Mouse (Mus musculus) forebrain, embryonic 12.5 days (tissue): Measurements from ENCODE around the gene Astn1. TPM values are rescaled to one million over a fixed set of nuclear protein-coding genes. Genes with fewer than 3 reads are reported as not detected.

Source experiments
- ATAC-seq: fragments of 200-750 bp; cut with Nextera tagmentation; 2 replicates; pipeline ENCODE4 v1.8.0; 2017; ENCODE audit warnings: moderate TSS enrichment; ENCODE audit not compliant: low FRiP score
- H3K27ac ChIP-seq: fragments of 300-500 bp; sonication (generic); 2 replicates; pipeline ENCODE4 v1.5.1; 2016; ENCODE audit warnings: mild to moderate bottlenecking
- H3K27me3 ChIP-seq: fragments of 300-500 bp; sonication (generic); 2 replicates; pipeline ENCODE4 v1.6.1; 2016; ENCODE audit warnings: mild to moderate bottlenecking
- H3K36me3 ChIP-seq: fragments of 300-500 bp; sonication (generic); replicated peaks from 2 replicates; pipeline ENCODE4 v1.6.1; 2016; ENCODE audit warnings: mild to moderate bottlenecking
- H3K4me1 ChIP-seq: fragments of 300-500 bp; sonication (generic); 2 replicates; pipeline ENCODE4 v1.6.1; 2016
- H3K4me2 ChIP-seq: fragments of 300-500 bp; sonication (generic); 2 replicates; pipeline ENCODE4 v1.6.1; 2016; ENCODE audit warnings: mild to moderate bottlenecking, moderate library complexity
- H3K4me3 ChIP-seq: fragments of 300-500 bp; sonication (generic); replicated peaks from 2 replicates; pipeline ENCODE4 v1.5.1; 2016; ENCODE audit warnings: mild to moderate bottlenecking
- H3K9ac ChIP-seq: fragments of 300-500 bp; sonication (generic); 2 replicates; pipeline ENCODE4 v1.6.1; 2016; ENCODE audit warnings: mild to moderate bottlenecking
- H3K9me3 ChIP-seq: fragments of 300-500 bp; sonication (generic); 2 replicates; pipeline ENCODE4 v1.6.1; 2016
- WGBS: fragments of 180-500 bp; shearing (Covaris S2); methylation state at CpG from one replicate; pipeline ENCODE4 v1.1.7; 2016; 5-methylcytosine and 5-hydroxymethylcytosine counted together
- polyA plus RNA-seq: library from polyadenylated mRNA; unstranded; fragments of >200 nt; fragmentation: Nextera tagmentation; extraction: Ambion mirVana; gene quantifications from 2 replicates; pipeline ENCODE4 v1.2.1, GENCODE M21; 2016

Astn1 gene
- polyA plus RNA-seq, 1 experiment from 2014 or later: 26.0 TPM

DNA sequence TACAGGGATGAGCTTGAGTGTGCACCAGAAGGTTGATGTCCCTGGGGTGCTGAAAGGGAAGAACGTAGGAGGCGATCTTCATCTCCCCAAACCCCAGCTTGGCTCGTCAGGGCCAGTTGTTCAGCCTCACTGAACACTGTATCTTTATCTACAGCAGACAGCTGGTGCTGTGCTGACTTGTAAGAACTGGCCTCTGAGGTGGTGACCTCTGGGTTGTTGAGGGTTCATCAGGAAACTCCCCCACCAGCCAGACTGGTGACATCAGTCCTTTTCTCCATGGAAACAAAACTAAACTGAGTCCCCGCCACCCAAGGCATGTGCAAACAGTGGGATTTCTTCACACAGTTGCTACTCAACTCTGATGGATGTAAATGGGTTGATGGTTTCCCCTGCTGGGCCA, 138.9 kb downstream of the Astn1 start:
- H3K4me3 ChIP-seq: no peak overlapping the region
- no peak overlapping the region for H3K9ac ChIP-seq
- H3K36me3 ChIP-seq: peaks cover 16% of the 10 kb centered on the region
- peaks cover 10% of the 10 kb centered on the region for H3K4me1 ChIP-seq
- no peaks in the 10 kb centered on the region for H3K27me3 ChIP-seq
- H3K4me2 ChIP-seq: no peak overlapping the region
- no peak for ATAC-seq
- 70% methylated on average over 4 of the region's 4 CpGs for WGBS
- no peak overlapping the region for H3K27ac ChIP-seq
- H3K9me3 ChIP-seq: no peaks in the 10 kb centered on the region

DNA sequence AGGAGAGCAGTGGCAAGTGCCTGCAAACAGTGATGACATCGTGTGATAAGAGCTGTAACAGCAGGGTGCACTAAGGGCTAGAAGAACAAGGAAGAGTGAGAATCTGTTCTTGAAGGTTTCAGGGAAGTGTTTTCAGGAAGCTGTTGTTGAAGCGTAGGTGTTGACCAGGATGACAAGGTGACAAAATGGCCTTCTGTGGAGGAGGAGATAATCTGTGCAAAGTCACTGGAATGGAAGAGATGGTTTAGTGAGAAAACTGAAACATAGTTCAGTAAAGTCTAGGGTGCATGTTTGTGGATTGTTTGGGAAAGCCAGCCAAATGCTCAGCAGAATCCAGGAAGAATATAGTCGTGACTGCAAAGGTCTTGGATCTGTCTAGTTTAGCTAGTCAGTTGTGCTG, 145.5 kb downstream of the Astn1 start:
- 78% methylated on average over 3 of the region's 3 CpGs for whole genome bisulfite sequencing
- H3K4me1 ChIP-seq: no peaks in the 10 kb centered on the region
- no peak for ATAC-seq
- H3K27ac ChIP-seq: 0 out of 2 replicates have a peak overlapping the region, but pooled peaks have one; percentile 5
- peaks cover 43% of the 10 kb centered on the region for H3K36me3 ChIP-seq
- no peak overlapping the region for H3K4me3 ChIP-seq
- H3K27me3 ChIP-seq: no peaks in the 10 kb centered on the region
- H3K4me2 ChIP-seq: no peak overlapping the region
- no peaks in the 10 kb centered on the region for H3K9me3 ChIP-seq
- H3K9ac ChIP-seq: no peak overlapping the region

DNA sequence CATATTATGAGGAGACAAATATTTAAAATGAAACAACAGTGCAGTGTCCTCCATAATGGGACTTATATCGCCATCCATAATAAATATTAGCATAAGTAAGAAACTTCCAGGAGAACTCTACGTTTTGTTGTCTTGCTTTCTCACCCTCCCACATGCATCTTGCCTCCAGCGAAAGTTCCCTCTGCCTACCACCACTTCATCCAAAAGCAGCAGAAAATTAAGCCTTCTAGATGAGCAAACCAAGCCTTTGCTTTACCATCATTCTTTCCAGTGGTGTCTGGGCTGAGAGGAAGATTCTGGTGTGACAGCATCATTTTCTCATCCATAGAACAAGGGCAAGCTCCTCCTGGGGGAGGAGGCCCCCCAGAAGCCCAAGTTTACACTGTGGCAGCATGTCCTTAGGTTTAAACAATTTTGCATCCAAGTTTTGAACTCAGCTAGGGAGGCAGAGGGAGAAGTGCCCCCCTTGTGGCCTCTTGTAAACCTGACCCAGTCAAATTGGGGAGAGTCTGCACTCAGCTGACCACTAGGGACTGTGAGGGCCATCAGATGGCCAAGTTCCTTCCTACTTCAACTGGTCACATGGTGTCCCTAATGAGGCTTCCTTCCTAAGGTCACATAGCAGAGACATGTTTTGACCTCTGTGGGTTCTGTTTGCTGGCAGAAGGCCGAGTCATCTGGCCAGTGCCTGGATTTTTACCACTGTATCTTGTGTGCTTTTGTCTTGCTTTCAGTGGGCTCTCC, 147.2 kb downstream of the Astn1 start:
- no peaks in the 10 kb centered on the region for H3K9me3 ChIP-seq
- no peak overlapping the region for H3K4me3 ChIP-seq
- 89% methylated on average over 4 of the region's 4 CpGs for WGBS
- ATAC-seq: no peak
- no peaks in the 10 kb centered on the region for H3K27me3 ChIP-seq
- H3K4me1 ChIP-seq: no peaks in the 10 kb centered on the region
- H3K4me2 ChIP-seq: no peak overlapping the region
- H3K27ac ChIP-seq: no peak overlapping the region
- H3K9ac ChIP-seq: no peak overlapping the region
- peaks cover 56% of the 10 kb centered on the region for H3K36me3 ChIP-seq

DNA sequence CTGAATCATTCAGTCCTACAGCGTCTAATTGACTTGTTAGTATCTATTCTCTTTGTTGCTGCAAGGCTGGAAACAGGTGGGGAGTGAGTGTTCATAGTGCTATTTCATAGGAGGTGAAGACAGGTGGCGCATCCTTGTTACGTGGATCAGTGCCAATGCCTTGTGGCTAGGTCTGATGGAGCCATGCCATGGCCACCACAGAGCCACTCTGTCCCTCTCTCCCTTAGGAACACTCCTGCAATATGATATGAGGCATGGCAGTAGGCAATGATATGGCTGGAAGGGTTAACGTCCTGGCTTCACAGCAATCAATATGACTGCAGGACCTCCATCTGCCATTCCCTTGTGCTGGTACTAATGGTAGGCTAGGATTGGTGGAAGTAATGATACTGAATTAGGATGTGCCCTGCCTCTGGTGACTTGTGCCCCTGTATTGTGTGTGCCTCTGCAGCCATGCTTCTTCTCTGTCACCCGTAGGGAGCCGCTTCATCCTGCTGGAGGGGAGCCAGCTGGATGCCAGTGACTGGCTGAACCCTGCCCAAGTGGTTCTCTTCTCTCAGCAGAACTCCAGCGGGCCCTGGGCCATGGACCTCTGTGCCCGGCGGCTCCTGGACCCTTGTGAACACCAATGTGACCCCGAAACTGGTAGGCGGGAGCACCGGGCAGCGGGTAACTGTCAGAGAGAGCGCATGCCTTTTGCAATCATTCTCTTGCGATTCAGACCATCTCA, 148.6 kb downstream of the Astn1 start:
- Histone ChIP-seq H3K4me1 (no peaks in the 10 kb centered on the region), H3K4me3 (no peak overlapping the region), H3K9me3 (no peaks in the 10 kb centered on the region), H3K36me3 (peaks cover 45% of the 10 kb centered on the region), H3K9ac (no peak overlapping the region), H3K27me3 (no peaks in the 10 kb centered on the region), H3K27ac (no peak overlapping the region), H3K4me2 (no peak overlapping the region)
- 93% methylated on average over 15 of the region's 15 CpGs for WGBS
- ATAC-seq: no peak

DNA sequence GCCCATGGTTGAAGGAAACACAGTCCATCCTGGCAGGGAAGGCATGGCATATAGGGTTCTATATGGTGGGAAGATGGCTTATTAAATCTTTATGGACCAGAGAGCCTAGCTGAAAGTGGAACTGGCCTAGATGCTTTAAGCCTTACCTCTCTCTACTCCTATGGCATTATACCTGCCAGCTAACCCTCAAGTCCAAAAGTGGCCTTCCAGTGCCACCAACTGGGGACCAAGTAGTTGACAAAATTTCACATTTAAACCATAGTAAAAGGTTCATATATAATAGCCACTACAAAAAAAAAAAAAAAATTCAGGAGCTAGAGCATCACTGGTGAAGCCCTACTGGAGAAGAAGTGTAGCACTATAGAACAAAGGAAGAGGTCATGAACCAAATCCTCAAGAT, 150.0 kb downstream of the Astn1 start:
- Histone ChIP-seq H3K27me3 (no peaks in the 10 kb centered on the region), H3K9ac (no peak overlapping the region), H3K27ac (no peak overlapping the region), H3K4me2 (no peak overlapping the region), H3K4me3 (no peak overlapping the region), H3K9me3 (no peaks in the 10 kb centered on the region), H3K36me3 (peaks cover 46% of the 10 kb centered on the region), H3K4me1 (no peaks in the 10 kb centered on the region)
- no peak for ATAC-seq

DNA sequence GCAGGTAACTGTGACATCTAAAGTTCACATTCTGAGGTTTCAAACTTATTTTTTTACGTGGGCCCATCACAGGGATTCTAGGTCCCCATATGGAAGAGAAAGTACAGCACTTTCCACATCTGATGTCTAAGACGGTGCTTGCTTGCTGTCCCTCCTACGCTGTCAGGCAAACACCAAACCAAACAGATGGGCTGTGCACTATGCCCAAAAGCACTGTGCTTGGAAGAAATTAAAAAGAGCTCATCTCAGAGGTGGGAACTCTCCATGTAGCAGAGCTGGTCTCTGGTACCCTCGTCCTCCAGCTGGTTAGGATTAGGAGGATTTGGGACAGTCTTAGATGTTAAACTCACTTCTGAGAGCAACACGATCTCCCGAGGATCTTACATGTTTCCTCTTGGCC, 150.6 kb downstream of the Astn1 start:
- 81% methylated on average over 6 of the region's 6 CpGs for WGBS

DNA sequence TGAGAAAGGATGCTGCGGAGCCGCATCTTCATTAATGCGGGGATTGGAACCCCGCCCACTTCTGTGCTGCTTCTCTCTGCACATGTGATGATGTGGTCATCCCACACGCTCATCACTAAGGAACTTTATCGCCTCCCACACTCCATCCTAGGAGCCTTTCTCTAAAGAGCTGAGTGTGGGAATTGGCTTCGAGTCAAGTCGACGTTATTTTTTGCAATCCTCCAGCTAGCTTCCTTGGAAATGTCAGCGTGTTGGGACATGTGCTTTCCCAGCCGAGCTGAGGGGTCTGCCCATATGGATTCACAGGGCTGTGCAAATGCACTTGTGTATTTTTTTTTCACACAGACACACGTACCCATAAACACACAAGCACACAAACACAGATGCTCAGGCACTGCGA, 151.5 kb downstream of the Astn1 start:
- H3K4me2 ChIP-seq: no peak overlapping the region
- H3K9ac ChIP-seq: no peak overlapping the region
- no peaks in the 10 kb centered on the region for H3K9me3 ChIP-seq
- no peaks in the 10 kb centered on the region for H3K4me1 ChIP-seq
- H3K27ac ChIP-seq: no peak overlapping the region
- peaks cover 46% of the 10 kb centered on the region for H3K36me3 ChIP-seq
- no peak overlapping the region for H3K4me3 ChIP-seq
- ATAC-seq: no peak
- no peaks in the 10 kb centered on the region for H3K27me3 ChIP-seq
- WGBS: 91% methylated on average over 13 of the region's 13 CpGs

More for the DNA sequence above, 150.6 kb downstream of the Astn1 start:
- H3K4me1 ChIP-seq: no peaks in the 10 kb centered on the region
- H3K9ac ChIP-seq: no peak overlapping the region
- no peak for ATAC-seq
- H3K36me3 ChIP-seq: peaks cover 46% of the 10 kb centered on the region
- no peaks in the 10 kb centered on the region for H3K9me3 ChIP-seq
- no peak overlapping the region for H3K4me3 ChIP-seq
- H3K27me3 ChIP-seq: no peaks in the 10 kb centered on the region
- H3K4me2 ChIP-seq: no peak overlapping the region
- H3K27ac ChIP-seq: no peak overlapping the region

DNA sequence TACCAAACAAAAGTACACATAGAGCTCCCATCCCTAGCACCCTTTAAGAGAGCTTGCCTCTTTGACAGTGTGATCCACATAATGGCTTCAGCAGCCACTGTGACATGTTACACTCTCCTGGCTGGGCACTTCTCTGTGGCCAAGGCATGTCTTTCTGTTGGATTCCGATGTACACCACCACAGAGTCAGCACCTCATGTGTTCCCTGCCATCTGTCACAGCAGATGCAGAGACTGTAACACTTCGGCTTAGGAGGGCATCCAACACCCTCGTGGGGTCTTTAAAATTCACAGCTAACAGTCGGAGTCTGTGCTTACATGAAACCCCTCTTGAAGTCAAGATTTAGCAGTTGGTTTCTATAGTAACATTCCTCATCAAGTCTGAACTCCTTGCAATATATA, 154.5 kb downstream of the Astn1 start:
- Histone ChIP-seq H3K9me3 (no peaks in the 10 kb centered on the region), H3K9ac (no peak overlapping the region), H3K27ac (no peak overlapping the region), H3K27me3 (no peaks in the 10 kb centered on the region), H3K4me1 (no peaks in the 10 kb centered on the region), H3K36me3 (peaks cover 37% of the 10 kb centered on the region), H3K4me2 (no peak overlapping the region), H3K4me3 (no peak overlapping the region)
- 78% methylated on average over 4 of the region's 4 CpGs for WGBS
- peak; percentile 39; the same call in 1 of the 2 replicates for ATAC-seq

DNA sequence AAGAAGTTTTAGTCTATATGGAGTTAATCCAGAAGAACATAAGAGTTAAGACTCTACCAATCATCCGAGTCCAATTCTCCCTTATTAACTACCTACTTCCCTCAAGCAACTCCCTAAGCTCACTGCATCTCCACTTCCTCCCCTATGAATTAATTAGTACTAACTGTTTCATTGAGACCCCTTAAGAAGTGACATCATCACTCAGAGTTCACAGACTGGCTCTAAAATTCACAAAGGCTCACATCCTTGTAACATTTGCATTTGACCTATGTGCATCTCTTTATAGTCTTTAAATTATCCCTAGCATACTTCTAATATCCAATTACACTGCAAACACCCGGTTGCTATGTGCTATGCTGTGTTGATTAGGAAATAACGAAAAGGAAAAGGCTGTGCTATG, 174.1 kb downstream of the Astn1 start:
- no peaks in the 10 kb centered on the region for H3K27me3 ChIP-seq

DNA sequence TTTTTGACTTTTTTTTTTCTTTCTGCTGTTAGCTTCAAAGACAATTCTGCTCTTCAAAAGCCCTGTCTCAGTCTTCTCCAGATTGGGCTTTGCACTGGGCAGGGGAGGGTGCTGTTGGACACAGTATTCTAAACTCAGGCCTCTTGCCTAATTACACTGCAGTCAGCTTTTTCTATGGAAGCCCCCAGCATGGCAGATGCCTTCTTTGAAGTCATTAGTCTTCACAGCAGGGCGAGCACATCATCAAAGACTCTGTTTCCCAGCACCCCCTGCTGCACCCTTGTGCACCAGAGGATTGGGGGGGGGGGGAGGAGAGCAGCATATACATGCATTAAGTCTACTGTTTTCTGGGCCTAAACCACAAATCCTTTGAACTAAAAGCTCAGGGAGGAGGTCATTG, 174.8 kb downstream of the Astn1 start:
- peak; percentile 70; the same call in 1 of the 2 replicates for ATAC-seq
- H3K4me3 ChIP-seq: no peak overlapping the region
- H3K27ac ChIP-seq: no peak overlapping the region
- peaks cover 5% of the 10 kb centered on the region; the same call in 1 of the 2 replicates for H3K36me3 ChIP-seq
- peaks cover 11% of the 10 kb centered on the region for H3K4me1 ChIP-seq
- no peak overlapping the region for H3K9ac ChIP-seq
- H3K9me3 ChIP-seq: no peaks in the 10 kb centered on the region
- no peak overlapping the region for H3K4me2 ChIP-seq
- WGBS: 5% methylated on average over 1 of the region's 1 CpGs
- no peaks in the 10 kb centered on the region for H3K27me3 ChIP-seq

More for the DNA sequence above, 174.1 kb downstream of the Astn1 start:
- Histone ChIP-seq H3K4me2 (no peak overlapping the region), H3K36me3 (peaks cover 5% of the 10 kb centered on the region; the same call in 1 of the 2 replicates), H3K4me1 (peaks cover 11% of the 10 kb centered on the region), H3K9me3 (no peaks in the 10 kb centered on the region), H3K4me3 (no peak overlapping the region), H3K9ac (no peak overlapping the region), H3K27ac (no peak overlapping the region)
- 32% methylated on average over 3 of the region's 3 CpGs for WGBS
- ATAC-seq: no peak; the same call in 1 of the 2 replicates

DNA sequence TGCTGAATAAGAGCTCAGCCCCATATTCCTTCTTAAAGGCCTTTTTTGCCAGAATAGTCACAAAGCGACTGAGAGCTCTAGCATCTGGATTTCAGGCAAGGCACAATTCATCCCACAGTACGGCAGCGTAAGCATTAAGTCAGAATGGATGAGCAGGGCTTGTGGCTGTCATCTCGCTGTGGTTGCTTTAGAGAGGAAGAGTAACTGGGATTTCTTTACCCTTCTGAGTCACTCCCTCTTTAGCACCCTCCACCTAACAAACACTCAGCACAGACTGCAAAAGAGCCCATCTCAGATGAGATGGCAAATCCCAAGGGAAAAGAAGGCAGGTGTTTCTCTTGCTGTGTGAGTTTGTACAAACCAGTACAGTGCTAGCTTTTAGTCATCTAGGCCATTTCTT, 183.0 kb downstream of the Astn1 start:
- H3K4me1 ChIP-seq: peaks cover 29% of the 10 kb centered on the region
- no peaks in the 10 kb centered on the region for H3K27me3 ChIP-seq
- ATAC-seq: no peak
- WGBS: 77% methylated on average over 4 of the region's 4 CpGs
- H3K4me3 ChIP-seq: no peak overlapping the region
- no peak overlapping the region for H3K9ac ChIP-seq
- no peak overlapping the region for H3K4me2 ChIP-seq
- no peak overlapping the region for H3K27ac ChIP-seq
- H3K9me3 ChIP-seq: no peaks in the 10 kb centered on the region
- H3K36me3 ChIP-seq: peaks cover 5% of the 10 kb centered on the region; the same call in 1 of the 2 replicates

DNA sequence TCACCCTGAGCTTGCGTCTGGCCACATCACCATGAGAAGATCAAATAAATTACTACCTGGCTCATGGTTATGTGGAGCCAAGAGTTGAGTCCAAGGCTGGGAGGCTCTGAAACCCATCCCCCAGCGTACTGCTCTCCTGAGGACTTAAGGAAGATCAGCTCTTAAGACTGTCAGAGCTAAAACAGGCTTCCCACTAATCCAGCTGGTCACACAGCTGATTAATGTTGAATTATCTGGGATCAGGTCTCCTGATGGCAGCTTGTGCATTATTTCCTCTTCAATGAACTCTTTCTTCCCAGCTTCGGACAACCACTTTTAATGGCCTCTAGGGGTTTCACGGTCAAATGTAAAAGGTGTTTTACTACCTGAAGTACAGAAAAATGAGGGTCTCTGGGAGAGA, 184.4 kb downstream of the Astn1 start:
- H3K9ac ChIP-seq: no peak overlapping the region
- H3K4me2 ChIP-seq: no peak overlapping the region
- H3K4me3 ChIP-seq: no peak overlapping the region
- H3K27ac ChIP-seq: no peak overlapping the region; the same call in 1 of the 2 replicates
- H3K4me1 ChIP-seq: peaks cover 30% of the 10 kb centered on the region
- no peaks in the 10 kb centered on the region for H3K36me3 ChIP-seq
- 27% methylated on average over 4 of the region's 4 CpGs for WGBS
- 0 out of 2 replicates have a peak, but pooled peaks have one; percentile 17 for ATAC-seq
- no peaks in the 10 kb centered on the region for H3K9me3 ChIP-seq
- H3K27me3 ChIP-seq: no peaks in the 10 kb centered on the region
